Mouse (Mus musculus): Measurements from ENCODE around the gene 1700037H04Rik. TPM values are rescaled to one million over a fixed set of nuclear protein-coding genes. Genes with fewer than 3 reads are reported as not detected.
A peak's percentile ranks its signal among the peaks of the same experiment; 100 is the strongest.

1700037H04Rik gene
- polyA plus RNA-seq, 1 experiment from 2014 or later = 85.7 TPM

DNA sequence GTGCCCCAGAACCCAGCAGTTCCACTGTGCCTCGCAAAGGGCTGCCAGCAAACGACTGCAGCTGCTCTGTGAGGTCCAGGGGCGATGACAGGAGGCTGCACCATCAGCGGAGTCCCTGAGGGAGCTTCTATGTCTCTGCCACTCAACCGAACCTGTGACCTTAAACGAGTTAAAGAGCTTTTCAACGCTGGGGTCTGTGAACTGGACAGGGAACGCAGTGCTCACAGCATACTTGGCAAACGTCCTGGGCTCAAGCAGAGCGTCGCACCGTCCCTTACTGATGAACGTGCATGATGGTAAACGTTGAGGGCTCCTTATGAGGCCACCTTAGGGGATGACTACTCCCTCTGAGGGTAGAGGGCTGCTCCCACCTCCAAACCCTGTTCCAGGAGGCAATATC is 26.5 kb upstream of the 1700037H04Rik start:
- Histone ChIP-seq H3K27ac (replicated peaks; ENCODE audit: low read depth, low read length) (peak overlapping the region; percentile 77), H3K9me3 (ENCODE audit: control insufficient read depth, low read length) (no peaks in the 10 kb centered on the region), H3K9ac (replicated peaks; ENCODE audit: low read length) (peak overlapping the region; percentile 60), H3K4me1 (ENCODE audit: control insufficient read depth, insufficient read depth, low read length) (peaks cover 36% of the 10 kb centered on the region), H3K27me3 (ENCODE audit: control insufficient read depth, insufficient read depth, low read length) (no peaks in the 10 kb centered on the region), H3K36me3 (ENCODE audit: control insufficient read depth, insufficient read depth, low read length) (no peaks in the 10 kb centered on the region), H3K4me3 (replicated peaks; ENCODE audit: low read depth, low read length) (peak overlapping the region; percentile 62), H3K4me2 (ENCODE audit: low read length) (peak overlapping the region; percentile 83)
- ATAC-seq (ENCODE audit: low FRiP score, low TSS enrichment) (no peak), DNase-seq (no peak)
- WGBS = 2% methylated on average over 14 of the region's 14 CpGs

- Histone ChIP-seq H3K4me2 (ENCODE audit: low read length) (peak within 1 kb of the TSS; percentile 95), H3K36me3 (ENCODE audit: control insufficient read depth, insufficient read depth, low read length) (no peaks in the 10 kb centered on the region), H3K27me3 (ENCODE audit: control insufficient read depth, insufficient read depth, low read length) (no peaks in the 10 kb centered on the region), H3K4me1 (ENCODE audit: control insufficient read depth, insufficient read depth, low read length) (peaks cover 35% of the 10 kb centered on the region), H3K4me3 (replicated peaks; ENCODE audit: low read depth, low read length) (peak within 1 kb of the TSS; percentile 84), H3K27ac (replicated peaks; ENCODE audit: low read depth, low read length) (peak within 1 kb of the TSS; percentile 96), H3K9me3 (ENCODE audit: control insufficient read depth, low read length) (no peaks in the 10 kb centered on the region), H3K9ac (replicated peaks; ENCODE audit: low read length) (peak within 1 kb of the TSS; percentile 94)
- peak; percentile 89 for ATAC-seq (ENCODE audit: low FRiP score, low TSS enrichment)
- 3% methylated on average over 40 of the region's 57 CpGs for WGBS
- peak; percentile 94 for DNase-seq
Observed at GRCm38 (mm10) chr2:131179990-131180587, 20.2 kb upstream of the 1700037H04Rik start, which contains the start of gene Cenpb. Cenpb (minus strand) TSS chr2:131180067.

- peaks cover 43% of the 10 kb centered on the region for H3K4me1 ChIP-seq (ENCODE audit: control insufficient read depth, insufficient read depth, low read length)
- peak overlapping the region; percentile 96 for H3K27ac ChIP-seq (replicated peaks; ENCODE audit: low read depth, low read length)
- H3K27me3 ChIP-seq (ENCODE audit: control insufficient read depth, insufficient read depth, low read length) = no peaks in the 10 kb centered on the region
- ATAC-seq (ENCODE audit: low FRiP score, low TSS enrichment) (peak; percentile 70), DNase-seq (peak; percentile 82)
- H3K4me2 ChIP-seq (ENCODE audit: low read length) = peak overlapping the region; percentile 95
- H3K36me3 ChIP-seq (ENCODE audit: control insufficient read depth, insufficient read depth, low read length) = no peaks in the 10 kb centered on the region
- H3K9me3 ChIP-seq (ENCODE audit: control insufficient read depth, low read length) = no peaks in the 10 kb centered on the region
- peak overlapping the region; percentile 84 for H3K4me3 ChIP-seq (replicated peaks; ENCODE audit: low read depth, low read length)
- WGBS = under 1% methylated on average over 67 of the region's 67 CpGs
- peak overlapping the region; percentile 94 for H3K9ac ChIP-seq (replicated peaks; ENCODE audit: low read length)
Observed at GRCm38 (mm10) chr2:131179246-131179886, 19.5 kb upstream of the 1700037H04Rik start.

- peak overlapping the region; percentile 96 for H3K27ac ChIP-seq (replicated peaks; ENCODE audit: low read depth, low read length)
- peak; percentile 50 for DNase-seq
- H3K4me1 ChIP-seq (ENCODE audit: control insufficient read depth, insufficient read depth, low read length) = peaks cover 47% of the 10 kb centered on the region
- H3K27me3 ChIP-seq (ENCODE audit: control insufficient read depth, insufficient read depth, low read length) = no peaks in the 10 kb centered on the region
- peak overlapping the region; percentile 95 for H3K4me2 ChIP-seq (ENCODE audit: low read length)
- 21% methylated on average over 26 of the region's 26 CpGs for WGBS
- H3K36me3 ChIP-seq (ENCODE audit: control insufficient read depth, insufficient read depth, low read length) = no peaks in the 10 kb centered on the region
- peak overlapping the region; percentile 84 for H3K4me3 ChIP-seq (replicated peaks; ENCODE audit: low read depth, low read length)
- no peak for ATAC-seq (ENCODE audit: low FRiP score, low TSS enrichment)
- H3K9me3 ChIP-seq (ENCODE audit: control insufficient read depth, low read length) = no peaks in the 10 kb centered on the region
- peak overlapping the region; percentile 94 for H3K9ac ChIP-seq (replicated peaks; ENCODE audit: low read length)
Observed at GRCm38 (mm10) chr2:131178828-131179245, 19.0 kb upstream of the 1700037H04Rik start.

GRCm38 (mm10) chr2:131177932-131178331 is 18.1 kb upstream of the 1700037H04Rik start:
- Histone ChIP-seq H3K27me3 (ENCODE audit: control insufficient read depth, insufficient read depth, low read length) (no peaks in the 10 kb centered on the region; the same call in 1 of the 2 replicates), H3K9ac (replicated peaks; ENCODE audit: low read length) (peak overlapping the region; percentile 94; the same call in 1 of the 2 replicates), H3K36me3 (ENCODE audit: control insufficient read depth, insufficient read depth, low read length) (no peaks in the 10 kb centered on the region), H3K4me1 (ENCODE audit: control insufficient read depth, insufficient read depth, low read length) (peaks cover 47% of the 10 kb centered on the region), H3K27ac (replicated peaks; ENCODE audit: low read depth, low read length) (no peak overlapping the region), H3K9me3 (ENCODE audit: control insufficient read depth, low read length) (no peaks in the 10 kb centered on the region), H3K4me2 (ENCODE audit: low read length) (peak overlapping the region; percentile 95), H3K4me3 (replicated peaks; ENCODE audit: low read depth, low read length) (peak overlapping the region; percentile 84)
- WGBS = 86% methylated on average over 9 of the region's 9 CpGs
- ATAC-seq (ENCODE audit: low FRiP score, low TSS enrichment) = no peak
- no peak for DNase-seq

- Histone ChIP-seq H3K27me3 (ENCODE audit: control insufficient read depth, insufficient read depth, low read length) (peaks cover 14% of the 10 kb centered on the region), H3K9ac (replicated peaks; ENCODE audit: low read length) (no peak overlapping the region), H3K36me3 (ENCODE audit: control insufficient read depth, insufficient read depth, low read length) (peaks cover 12% of the 10 kb centered on the region; the same call in 1 of the 2 replicates), H3K4me2 (ENCODE audit: low read length) (peak overlapping the region; percentile 95; the same call in 1 of the 2 replicates), H3K9me3 (ENCODE audit: control insufficient read depth, low read length) (no peaks in the 10 kb centered on the region), H3K27ac (replicated peaks; ENCODE audit: low read depth, low read length) (no peak overlapping the region), H3K4me3 (replicated peaks; ENCODE audit: low read depth, low read length) (no peak overlapping the region), H3K4me1 (ENCODE audit: control insufficient read depth, insufficient read depth, low read length) (peaks cover 47% of the 10 kb centered on the region)
- 75% methylated on average over 5 of the region's 5 CpGs for WGBS
- DNase-seq (no peak), ATAC-seq (ENCODE audit: low FRiP score, low TSS enrichment) (no peak)
Observed at GRCm38 (mm10) chr2:131176491-131176890, 16.6 kb upstream of the 1700037H04Rik start.

- Histone ChIP-seq H3K4me1 (ENCODE audit: control insufficient read depth, insufficient read depth, low read length) (peaks cover 47% of the 10 kb centered on the region), H3K9me3 (ENCODE audit: control insufficient read depth, low read length) (no peaks in the 10 kb centered on the region), H3K36me3 (ENCODE audit: control insufficient read depth, insufficient read depth, low read length) (peaks cover 17% of the 10 kb centered on the region; the same call in 1 of the 2 replicates), H3K27ac (replicated peaks; ENCODE audit: low read depth, low read length) (no peak overlapping the region), H3K4me3 (replicated peaks; ENCODE audit: low read depth, low read length) (no peak overlapping the region), H3K4me2 (ENCODE audit: low read length) (no peak overlapping the region), H3K27me3 (ENCODE audit: control insufficient read depth, insufficient read depth, low read length) (peaks cover 20% of the 10 kb centered on the region), H3K9ac (replicated peaks; ENCODE audit: low read length) (no peak overlapping the region)
- no peak for DNase-seq
- WGBS = 95% methylated on average over 1 of the region's 1 CpGs
- no peak for ATAC-seq (ENCODE audit: low FRiP score, low TSS enrichment)
Observed at GRCm38 (mm10) chr2:131175945-131176309, 16.0 kb upstream of the 1700037H04Rik start.

DNA sequence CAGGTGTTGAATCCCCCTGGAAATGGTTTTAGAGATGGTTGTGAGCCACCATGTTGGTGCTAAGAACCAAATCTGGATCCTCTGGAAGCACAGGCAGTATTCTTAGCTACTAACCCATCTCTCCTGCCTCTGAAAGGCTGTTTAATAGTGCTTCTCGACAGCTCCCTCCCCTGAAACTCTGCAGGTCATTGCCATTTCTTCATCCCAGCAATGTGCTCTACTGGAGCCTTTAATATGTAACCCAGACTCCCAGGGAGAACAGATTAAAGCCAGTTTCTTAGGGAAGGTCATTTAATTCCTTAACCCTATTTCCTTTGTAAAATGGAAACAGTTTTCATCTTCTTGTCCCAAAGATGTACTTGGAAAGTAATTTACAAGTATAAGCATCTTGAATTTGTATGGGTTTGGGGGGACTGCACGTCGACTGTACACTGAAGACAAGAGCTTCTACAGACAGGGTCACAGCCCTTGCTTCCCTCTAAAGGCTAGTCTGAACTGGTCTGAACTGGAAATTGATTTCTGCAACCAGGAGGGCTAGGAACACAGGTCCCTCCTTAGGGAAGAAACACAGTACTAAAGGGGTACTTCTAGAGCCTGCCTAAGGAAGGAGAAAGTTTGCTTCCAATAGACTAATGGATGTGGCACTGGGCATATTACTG is 15.5 kb upstream of the 1700037H04Rik start:
- DNase-seq (no peak), ATAC-seq (ENCODE audit: low FRiP score, low TSS enrichment) (no peak)
- peaks cover 22% of the 10 kb centered on the region for H3K27me3 ChIP-seq (ENCODE audit: control insufficient read depth, insufficient read depth, low read length)
- 73% methylated on average over 3 of the region's 3 CpGs for WGBS
- peaks cover 20% of the 10 kb centered on the region; the same call in 1 of the 2 replicates for H3K36me3 ChIP-seq (ENCODE audit: control insufficient read depth, insufficient read depth, low read length)
- H3K9ac ChIP-seq (replicated peaks; ENCODE audit: low read length) = no peak overlapping the region
- no peak overlapping the region for H3K27ac ChIP-seq (replicated peaks; ENCODE audit: low read depth, low read length)
- H3K4me1 ChIP-seq (ENCODE audit: control insufficient read depth, insufficient read depth, low read length) = peaks cover 47% of the 10 kb centered on the region
- H3K4me3 ChIP-seq (replicated peaks; ENCODE audit: low read depth, low read length) = no peak overlapping the region
- H3K4me2 ChIP-seq (ENCODE audit: low read length) = peak overlapping the region; percentile 84; the same call in 1 of the 2 replicates
- no peaks in the 10 kb centered on the region for H3K9me3 ChIP-seq (ENCODE audit: control insufficient read depth, low read length)
